Mouse (Mus musculus) lung, adult 2 months (tissue): ENCODE results near the gene Foxs1.

Experiments used
- CTCF ChIP-seq: fragments of 200-500 bp; IDR thresholded peaks from 2 replicates; pipeline ENCODE4 v1.5.1; 2011; ENCODE audit warnings: mild to moderate bottlenecking, low read length, control low read depth; ENCODE audit not compliant: insufficient read depth
- POLR2A ChIP-seq: fragments of 200-500 bp; IDR thresholded peaks from 2 replicates; pipeline ENCODE4 v1.6.1; 2011; ENCODE audit warnings: low read depth, mild to moderate bottlenecking, control low read depth, low read length, borderline replicate concordance; ENCODE audit errors: extremely low read depth

DNA sequence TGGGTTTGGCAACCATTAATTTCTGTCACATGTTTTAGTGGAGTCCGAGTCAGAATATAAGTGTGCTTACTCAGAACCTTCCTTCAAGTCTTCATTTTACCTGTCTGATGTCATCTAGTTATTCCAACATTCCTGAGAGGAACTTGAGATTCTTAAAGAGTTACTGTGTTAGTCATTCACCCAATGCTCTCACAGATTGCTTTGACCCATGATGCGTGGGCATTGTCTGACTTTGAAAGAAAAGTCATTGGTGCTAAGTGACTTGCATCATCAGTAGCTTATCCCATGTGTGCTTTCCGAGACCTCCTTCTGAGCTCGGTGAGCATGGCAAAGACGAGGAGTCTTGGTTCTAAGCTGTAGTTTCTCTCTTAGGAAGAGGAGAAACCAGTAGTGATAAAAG lies 44.2 kb downstream of the Foxs1 start:
- no peak for TF ChIP-seq CTCF
- no peak for TF ChIP-seq POLR2A
